Mouse (Mus musculus): ENCODE measurements around the gene Zc3h12a.
A peak's percentile ranks its signal among the peaks of the same experiment; 100 is the strongest.

Zc3h12a gene

GRCm38 (mm10) chr4:125127305-125128084 is at the start of gene Zc3h12a:
Gene Zc3h12a (minus strand): TSS chr4:125127840.
- DNase-seq = peak; percentile 91 to 93

DNA sequence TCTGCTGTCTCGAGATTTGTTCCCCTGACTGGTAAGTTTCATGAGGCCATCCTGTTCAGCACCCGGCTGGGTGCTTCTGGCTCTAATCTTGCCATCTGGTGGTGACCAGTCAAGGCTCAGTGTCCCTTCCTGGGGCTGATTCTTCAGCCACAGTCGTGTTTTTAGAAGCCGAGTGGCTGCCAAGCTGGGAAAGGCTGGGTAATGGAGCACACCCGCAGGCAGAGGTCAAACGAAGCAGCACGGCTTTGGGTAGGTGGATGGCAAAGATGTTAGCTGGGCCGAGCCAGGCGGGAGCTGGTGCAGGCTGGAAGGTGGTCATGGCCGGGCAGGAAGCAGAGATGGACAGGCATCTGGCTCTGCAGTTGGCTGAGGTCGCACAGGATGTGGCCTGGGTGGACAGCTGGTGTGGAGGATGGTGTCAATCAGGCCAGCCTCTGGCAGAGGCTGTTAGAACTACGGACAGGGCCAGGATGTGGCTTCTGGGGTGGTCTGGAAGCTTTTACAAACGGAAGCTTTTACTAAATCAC is 49.1 kb upstream of the Zc3h12a start:
- DNase-seq = no peak

DNA sequence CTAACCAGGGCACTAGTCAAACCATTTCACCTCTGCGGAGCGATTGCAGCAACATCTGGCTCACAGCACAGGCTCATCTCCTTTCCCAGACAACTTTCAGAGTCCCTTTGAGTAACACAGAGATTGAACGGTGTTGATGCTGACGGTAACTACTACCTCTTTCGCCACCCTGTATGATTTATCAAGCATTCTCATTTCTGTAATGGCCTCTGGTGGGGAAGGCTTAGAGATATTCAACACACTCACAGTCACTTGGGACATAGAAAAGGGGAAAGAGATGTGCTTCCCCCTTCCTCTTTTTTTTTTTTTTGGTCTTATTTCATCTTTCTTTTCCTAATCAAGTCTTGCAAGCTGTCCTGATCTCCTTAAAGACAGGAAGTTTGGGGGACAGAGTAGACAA is 48.5 kb upstream of the Zc3h12a start:
- no peak for DNase-seq

DNA sequence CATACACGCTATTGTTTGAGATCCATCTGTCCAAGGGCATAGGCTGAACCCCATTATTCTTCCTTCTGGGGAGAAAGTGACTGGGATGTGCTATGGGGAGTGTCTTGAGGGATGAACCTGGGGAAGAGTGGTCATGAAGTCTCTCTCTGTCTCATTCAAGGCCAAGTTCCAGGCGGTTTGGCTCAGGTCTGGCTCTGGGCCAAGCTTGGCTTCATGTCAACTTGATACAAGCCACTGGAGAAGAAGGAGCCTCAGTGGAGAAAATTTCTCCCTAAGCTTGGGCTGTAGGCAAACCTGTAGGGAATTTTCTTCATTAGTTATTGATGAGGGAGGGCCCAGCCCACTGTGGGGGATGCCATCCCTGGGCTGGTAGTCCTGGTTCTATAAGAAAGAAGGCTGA is 48.0 kb upstream of the Zc3h12a start:
- no peak for DNase-seq

DNA sequence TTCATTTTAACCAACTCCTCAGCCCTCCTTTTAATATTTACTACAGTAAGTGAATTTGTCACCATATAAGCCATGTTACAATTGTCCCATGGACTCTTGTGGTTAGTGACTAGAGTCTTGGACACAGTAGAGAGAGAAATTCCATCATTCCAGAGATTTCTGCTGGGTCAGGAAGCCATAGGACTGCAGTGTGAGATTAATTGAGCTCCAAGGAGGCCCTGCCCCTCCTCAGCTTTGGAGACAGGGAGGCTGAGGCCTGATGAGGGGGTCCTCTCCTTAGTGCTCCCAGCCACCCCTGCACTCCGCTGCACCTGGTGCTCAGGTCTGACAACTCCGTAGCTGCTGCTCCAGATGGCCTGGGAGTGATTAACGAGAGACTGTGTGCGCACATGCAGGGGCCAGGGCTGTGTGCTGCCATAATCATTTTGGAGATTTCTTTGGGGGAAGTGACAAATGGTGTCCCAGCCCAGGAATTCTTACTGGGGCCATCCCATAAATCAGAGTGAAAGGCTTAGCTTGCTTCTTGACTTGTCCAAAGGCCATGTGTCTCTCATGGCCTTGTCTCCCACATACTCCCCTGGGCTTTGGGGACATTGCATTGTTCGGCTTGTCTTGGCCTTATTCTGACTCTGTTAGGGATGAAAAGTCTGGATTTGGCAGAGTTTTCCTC is 47.0 kb upstream of the Zc3h12a start:
- DNase-seq = no peak

- no peak for DNase-seq
These were observed 45.5 kb upstream of the Zc3h12a start for GRCm38 (mm10) chr4:125173150-125173549.

GRCm38 (mm10) chr4:125172736-125173135 is 45.1 kb upstream of the Zc3h12a start:
- DNase-seq = no peak

DNA sequence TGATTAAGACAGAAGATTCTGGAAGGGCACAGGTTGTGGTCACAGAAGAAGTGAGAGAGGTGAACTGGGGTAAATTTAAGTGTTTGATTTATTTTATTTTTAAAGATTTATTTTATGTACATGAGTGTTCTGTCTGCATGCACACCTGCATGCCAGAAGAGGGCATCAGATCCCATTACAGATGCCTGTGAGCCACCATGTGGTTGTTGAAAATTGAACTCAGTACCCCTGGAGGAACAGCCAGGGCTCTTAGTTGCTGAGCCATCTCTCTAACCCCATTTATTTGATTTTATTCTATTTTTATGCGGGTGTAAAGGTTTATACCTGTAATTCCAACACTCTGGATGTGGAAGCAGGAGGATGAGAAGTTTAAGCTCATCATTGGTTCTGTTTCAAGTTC is 40.1 kb upstream of the Zc3h12a start:
- no peak for DNase-seq

DNA sequence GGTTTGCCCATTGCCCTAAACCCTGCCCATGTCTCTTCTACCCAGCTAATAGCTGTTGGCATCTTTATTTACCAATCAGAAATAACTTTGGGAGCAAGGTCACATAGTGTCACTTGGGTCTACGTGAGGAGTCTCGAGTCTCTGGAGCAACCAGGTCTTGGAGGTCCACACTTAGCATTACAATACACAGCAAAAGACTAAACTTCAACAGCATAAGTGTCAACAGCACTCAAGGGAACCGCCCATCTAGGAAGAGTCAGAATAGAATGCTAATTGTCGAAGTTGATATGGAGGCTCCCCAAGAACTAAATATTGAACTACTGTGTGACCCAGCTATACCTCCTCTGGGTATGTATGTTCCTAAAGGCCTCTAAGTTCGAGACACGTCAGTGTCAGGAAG is 37.2 kb upstream of the Zc3h12a start:
- DNase-seq = no peak

DNA sequence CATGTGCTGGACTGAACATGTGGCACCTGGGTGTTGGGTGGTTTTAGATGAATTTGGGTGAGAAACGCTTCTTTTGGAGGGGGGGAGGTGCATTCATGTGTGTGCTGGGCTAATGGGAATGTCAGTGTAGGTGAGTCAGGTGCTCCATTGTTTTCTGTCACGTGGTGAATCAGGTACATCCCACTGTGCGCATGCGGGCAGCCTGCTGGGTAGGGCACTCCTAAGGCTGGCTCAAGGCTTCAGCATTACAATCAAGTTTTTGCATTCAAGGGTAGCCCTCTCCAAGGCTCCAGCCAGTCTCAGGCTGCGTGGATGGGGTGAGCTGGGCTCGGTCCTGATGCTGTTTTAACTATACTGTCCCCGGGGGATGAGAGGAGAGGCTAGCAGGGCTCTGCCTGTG is 35.1 kb upstream of the Zc3h12a start:
- DNase-seq = no peak

- DNase-seq = no peak
These were observed 33.8 kb upstream of the Zc3h12a start for GRCm38 (mm10) chr4:125161392-125161791.

DNA sequence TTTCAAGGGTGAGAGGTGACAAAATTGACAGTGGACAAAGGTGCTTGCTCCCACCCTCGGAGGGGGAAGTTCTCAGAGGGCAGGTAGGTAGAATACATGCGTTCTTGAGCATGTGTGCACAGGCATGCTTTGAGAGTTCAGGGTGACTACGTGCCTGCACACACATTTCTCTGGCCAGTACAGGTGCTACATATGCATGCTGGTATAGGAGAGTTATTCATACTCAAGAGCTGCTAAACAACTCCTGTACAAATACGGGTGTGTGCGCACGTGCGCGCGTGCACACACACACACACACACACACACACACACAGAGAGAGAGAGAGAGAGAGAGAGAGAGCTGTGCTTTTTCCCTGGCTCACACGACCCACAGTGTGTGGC is 33.3 kb upstream of the Zc3h12a start:
- DNase-seq = no peak

DNA sequence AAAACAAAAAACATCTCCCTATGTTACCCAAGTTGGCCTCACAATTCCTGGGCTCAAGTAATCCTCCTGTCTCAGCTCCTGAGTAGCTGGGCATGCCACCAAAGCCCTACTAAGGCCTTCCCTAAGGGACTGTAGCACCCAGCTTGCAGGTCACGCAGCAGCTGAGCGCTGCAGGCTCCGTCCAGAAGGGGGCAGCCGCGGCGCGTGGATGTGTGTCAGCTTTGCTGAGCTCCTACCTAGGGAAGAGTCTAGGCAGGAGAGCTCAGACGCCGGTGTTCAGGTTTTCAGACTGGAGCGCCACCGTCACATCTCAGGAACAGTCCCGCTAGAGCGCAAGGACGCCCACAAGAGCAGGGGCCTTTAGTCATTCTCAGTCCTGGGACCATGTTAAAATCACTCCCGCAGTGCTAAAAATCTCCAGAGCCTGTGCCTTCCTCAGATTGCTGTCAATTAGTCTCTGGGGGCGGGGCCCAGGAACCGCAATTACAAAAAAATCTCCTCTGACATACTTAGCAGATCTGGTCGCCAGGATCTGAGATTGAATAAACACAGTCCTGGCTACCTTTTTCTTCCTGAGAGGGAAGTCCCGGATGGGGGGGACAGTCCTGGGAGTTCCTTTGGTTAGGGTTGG is 32.8 kb upstream of the Zc3h12a start:
- peak; percentile 81 to 85 for DNase-seq

GRCm38 (mm10) chr4:125158581-125159317 is 31.1 kb upstream of the Zc3h12a start:
- no peak for DNase-seq

GRCm38 (mm10) chr4:125158081-125158480 is 30.4 kb upstream of the Zc3h12a start:
- no peak for DNase-seq

DNA sequence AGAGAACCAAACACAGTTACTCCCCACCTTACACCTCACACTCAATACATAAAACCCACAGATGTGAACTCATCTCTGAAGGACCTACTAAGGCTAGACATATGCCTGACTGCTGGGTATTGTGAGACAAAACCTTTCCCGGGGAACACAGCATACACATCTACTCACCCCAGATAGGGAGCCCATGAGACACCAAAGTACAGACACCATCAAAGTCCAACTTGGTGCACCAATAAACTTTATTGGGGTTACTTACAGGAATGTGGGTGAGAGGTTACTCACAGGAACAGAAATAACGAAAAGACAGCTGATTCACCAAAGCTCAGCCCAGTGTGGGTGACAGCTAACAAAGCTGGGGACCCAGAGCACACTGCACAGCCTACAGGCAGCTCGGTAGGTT is 29.7 kb upstream of the Zc3h12a start:
- DNase-seq = no peak

DNA sequence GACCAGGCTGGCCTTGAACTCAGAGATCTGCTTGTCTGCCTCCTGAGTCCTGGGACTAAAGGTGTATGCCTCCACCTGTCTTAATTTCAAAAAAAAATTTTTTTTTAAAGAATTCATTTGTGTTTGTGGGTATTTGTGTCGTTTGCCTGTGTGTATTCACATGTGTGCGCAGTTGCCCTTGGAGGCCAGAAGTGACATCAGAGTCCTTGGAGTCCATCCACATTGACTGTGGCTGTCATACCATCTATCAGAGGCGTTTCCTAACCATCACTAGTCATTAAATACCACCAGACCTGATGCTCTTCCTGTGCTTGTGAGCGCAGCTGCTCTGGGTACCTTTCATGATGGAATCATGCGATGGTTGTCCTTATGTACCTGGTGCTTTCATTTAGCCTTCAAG is 28.0 kb upstream of the Zc3h12a start:
- DNase-seq = no peak

DNA sequence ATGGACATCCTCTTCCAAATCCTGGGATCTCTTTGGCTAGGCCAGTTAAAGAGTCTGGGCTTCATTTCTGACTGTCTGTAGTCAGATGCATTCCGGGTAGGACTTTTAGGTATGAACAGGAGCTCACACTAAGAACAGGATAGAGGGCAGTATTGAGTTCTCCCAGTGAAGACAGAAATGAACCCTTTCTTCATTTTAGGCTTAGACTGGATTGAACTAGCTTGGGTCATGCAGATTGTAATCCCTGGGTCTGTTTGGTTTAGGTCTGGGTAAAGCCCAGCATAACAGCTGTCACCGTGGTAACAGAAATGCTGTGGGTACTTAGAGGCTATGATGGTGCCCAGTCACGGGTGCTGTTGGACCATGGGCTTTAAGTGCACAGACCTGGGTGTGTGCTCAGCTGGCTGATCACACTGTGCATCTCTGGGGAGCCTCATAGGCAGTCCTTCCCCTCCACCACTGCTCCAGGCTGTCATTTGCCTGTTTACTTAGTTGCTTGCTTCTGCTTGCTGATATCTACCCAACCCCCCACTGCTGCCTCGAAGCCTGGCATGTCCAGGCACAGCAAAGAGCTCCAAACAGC is 26.1 kb upstream of the Zc3h12a start:
- no peak for DNase-seq

- no peak for DNase-seq
These were observed 24.8 kb upstream of the Zc3h12a start for GRCm38 (mm10) chr4:125152469-125152868.

DNA sequence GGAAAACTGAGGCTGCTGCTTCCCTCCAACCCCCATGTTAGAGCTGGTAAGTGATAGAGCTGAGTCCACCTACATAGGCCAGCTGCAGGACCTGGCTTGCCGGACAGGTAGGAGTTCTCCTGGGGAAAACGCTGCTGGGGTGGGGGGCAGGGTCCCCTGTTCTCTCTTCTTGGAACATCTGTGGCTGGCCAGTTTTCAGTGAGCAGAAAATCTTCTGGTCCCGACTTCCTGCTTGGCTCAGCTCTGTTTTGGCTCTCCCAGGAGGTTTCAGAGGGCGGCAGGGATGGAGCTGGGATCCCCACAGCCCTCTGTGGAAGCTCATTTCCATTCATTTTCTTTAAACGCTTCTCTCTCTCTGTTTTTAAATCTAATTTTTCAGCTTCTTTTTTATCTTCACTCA is 21.8 kb upstream of the Zc3h12a start:
- DNase-seq = no peak

DNA sequence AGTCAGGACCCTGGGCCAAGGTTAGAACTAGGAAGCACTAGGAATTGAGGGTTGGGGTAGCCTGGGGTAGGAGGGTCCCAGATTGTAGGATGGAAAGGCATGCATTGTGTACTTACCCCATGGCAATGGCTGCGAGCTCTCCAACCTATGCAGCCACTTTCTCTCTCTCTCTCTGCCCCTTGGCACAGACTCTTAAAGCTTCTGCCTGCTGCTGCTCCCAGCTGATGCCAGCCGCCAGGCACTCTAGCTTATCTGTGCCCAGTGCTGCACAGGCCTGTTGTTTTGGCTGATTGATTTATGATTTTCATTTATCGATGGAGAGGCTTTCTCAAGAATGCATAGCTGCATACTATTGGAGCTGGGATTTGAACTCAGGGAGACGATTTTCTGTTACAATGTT is 20.3 kb upstream of the Zc3h12a start:
- no peak for DNase-seq

DNA sequence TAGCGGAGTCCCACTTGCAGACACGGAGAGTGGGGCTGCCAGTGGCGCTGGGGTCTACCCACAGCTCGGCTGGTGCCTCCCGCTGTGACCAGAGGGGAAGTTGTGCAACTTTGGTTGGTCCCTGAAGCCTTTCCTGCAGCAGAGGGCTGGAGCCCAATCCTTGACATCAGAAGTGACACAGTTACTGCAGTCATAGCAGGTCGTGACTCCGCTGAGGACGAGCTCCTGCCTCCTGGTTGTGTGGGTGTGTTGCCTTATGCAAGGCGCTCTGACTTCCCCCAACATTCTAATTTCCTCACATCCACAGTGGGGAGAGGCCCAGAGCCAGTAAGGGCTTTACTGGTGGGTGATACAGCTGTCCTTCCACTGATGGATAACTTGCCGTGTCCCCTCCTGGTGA is 17.6 kb upstream of the Zc3h12a start:
- peak; percentile 59 to 68 for DNase-seq

DNA sequence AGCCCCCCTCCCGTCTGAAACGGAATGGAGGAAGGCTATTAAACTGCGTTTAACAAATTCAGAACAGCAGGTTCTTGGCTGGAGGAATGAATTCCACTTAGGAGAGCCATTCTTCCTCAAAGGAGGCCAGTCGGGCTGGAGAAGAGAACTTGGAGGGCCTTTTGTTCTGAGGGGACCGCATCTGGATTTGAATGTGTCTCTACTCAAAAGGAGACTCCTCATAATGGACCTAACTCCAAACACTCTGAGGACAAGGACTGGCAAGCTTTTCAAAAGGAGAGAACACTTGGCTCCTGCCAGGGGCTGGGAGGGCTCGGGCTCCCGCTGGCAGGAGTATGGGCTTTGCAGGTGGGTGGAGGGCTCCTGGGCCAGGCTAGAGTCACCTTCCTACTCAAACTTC is 17.0 kb upstream of the Zc3h12a start:
- DNase-seq = no peak
